Mouse (Mus musculus) kidney, adult 9 months (tissue): ENCODE results near the gene Ankmy2.
"Not testable (repeated sequence)": the region's sequence is repeated elsewhere in the genome, so short reads cannot be mapped to it uniquely, and the experiment has no call there.

Source experiments
- DNase-seq: peaks from one replicate; pipeline ENCODE4 v3.0.0; 2022

The Ankmy2 gene

GRCm38 (mm10) chr12:36157638-36158308 lies 859 bp downstream of the Ankmy2 start, which contains the start of gene Bzw2:
TSS of gene Bzw2 (minus strand) at chr12:36158080.
- DNase-seq, result peak; percentile 83

GRCm38 (mm10) chr12:36164126-36164791 lies 7.3 kb downstream of the Ankmy2 start:
- DNase-seq, result no peak

GRCm38 (mm10) chr12:36165299-36165698 lies 8.4 kb downstream of the Ankmy2 start:
- no peak for DNase-seq

- peak; percentile 11 for DNase-seq
Observed at GRCm38 (mm10) chr12:36177227-36177626, 20.3 kb downstream of the Ankmy2 start.

- DNase-seq, result peak; percentile 33
Observed at GRCm38 (mm10) chr12:36182570-36182969, 25.7 kb downstream of the Ankmy2 start.

- no peak for DNase-seq
Observed at GRCm38 (mm10) chr12:36187081-36187480, 30.2 kb downstream of the Ankmy2 start.

GRCm38 (mm10) chr12:36189610-36190009 lies 32.7 kb downstream of the Ankmy2 start:
- no peak for DNase-seq

GRCm38 (mm10) chr12:36190343-36190742 lies 33.4 kb downstream of the Ankmy2 start:
- no peak for DNase-seq

GRCm38 (mm10) chr12:36194976-36195375 lies 38.1 kb downstream of the Ankmy2 start:
- DNase-seq, result no peak

GRCm38 (mm10) chr12:36205579-36206119 lies 48.7 kb downstream of the Ankmy2 start:
- not testable (repeated sequence) for DNase-seq

GRCm38 (mm10) chr12:36207072-36207799 lies 50.3 kb downstream of the Ankmy2 start:
- peak; percentile 59 for DNase-seq

- no peak for DNase-seq
Observed at GRCm38 (mm10) chr12:36207800-36208148, 50.9 kb downstream of the Ankmy2 start.

GRCm38 (mm10) chr12:36208456-36208855 lies 51.5 kb downstream of the Ankmy2 start:
- no peak for DNase-seq

GRCm38 (mm10) chr12:36210096-36210495 lies 53.2 kb downstream of the Ankmy2 start:
- DNase-seq, result no peak

- no peak for DNase-seq
Observed at GRCm38 (mm10) chr12:36214389-36215148, 57.7 kb downstream of the Ankmy2 start.

GRCm38 (mm10) chr12:36215149-36215480 lies 58.2 kb downstream of the Ankmy2 start:
- DNase-seq, result peak; percentile 57

- DNase-seq, result no peak
Observed at GRCm38 (mm10) chr12:36216230-36216629, 59.3 kb downstream of the Ankmy2 start.

GRCm38 (mm10) chr12:36216905-36217304 lies 60.0 kb downstream of the Ankmy2 start:
- DNase-seq, result peak; percentile 10

GRCm38 (mm10) chr12:36224392-36224791 lies 67.5 kb downstream of the Ankmy2 start:
- DNase-seq, result no peak

- DNase-seq, result no peak
Observed at GRCm38 (mm10) chr12:36231386-36231785, 74.5 kb downstream of the Ankmy2 start.

GRCm38 (mm10) chr12:36241171-36241570 lies 84.3 kb downstream of the Ankmy2 start:
- DNase-seq, result no peak
